9 mouse cellular contexts compared by ENCODE assay signal in the genomic region with DNA sequence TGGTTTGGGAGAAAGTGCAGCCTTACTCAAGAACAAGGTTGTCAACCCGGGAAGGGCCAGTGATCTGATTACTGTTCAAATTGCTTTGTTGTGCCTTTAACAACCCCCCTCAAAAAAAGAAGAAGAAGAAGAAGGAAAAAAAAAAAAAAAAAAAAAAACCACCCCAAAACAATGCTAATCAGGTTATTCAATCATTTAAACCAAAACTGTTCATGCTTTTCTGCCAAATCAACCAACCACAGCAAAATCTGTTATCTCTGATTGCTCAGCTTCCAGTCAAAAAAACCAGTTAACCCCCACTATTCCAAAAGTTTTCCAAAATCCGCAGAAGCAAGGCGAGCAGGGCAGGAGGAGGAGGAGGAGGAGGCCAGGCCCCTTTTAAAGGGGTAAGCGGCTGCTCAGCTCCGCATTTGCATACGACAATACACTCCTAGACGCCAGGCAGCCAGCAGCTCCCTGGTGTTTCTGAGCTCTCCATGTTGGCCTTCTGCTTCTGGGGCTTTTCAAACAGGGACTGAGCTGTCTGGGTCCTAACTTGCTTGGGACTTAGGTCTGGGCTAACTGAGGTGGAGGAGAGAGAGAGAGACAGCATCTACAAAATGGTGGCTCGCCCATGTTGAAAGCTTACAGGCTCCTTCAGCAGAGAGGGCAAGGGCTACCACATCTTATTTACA. TPM values are rescaled to one million over a fixed set of nuclear protein-coding genes. Genes with fewer than 3 reads are reported as not detected.
A peak's percentile ranks its signal among the peaks of the same experiment; 100 is the strongest.
DNase-seq lines count a peak whose midpoint lies in the region; ATAC-seq lines count a peak whose summit lies in the region.
"Had no signal": no experiment of that assay in that cellular context is flagged by ENCODE, and none has a peak within 500 bp of the region (broad histone marks: within the 10 kb centered on the region; RNA-seq: fewer than 3 reads in every experiment).

No protein-coding gene starts in this region.

- H3K27ac ChIP-seq in kidney, embryonic 15.5 days = no peak overlapping the region
- peak overlapping the region; percentile 78 for H3K27ac ChIP-seq in hindbrain, embryonic 10.5 days
- 0 out of 2 replicates have a peak overlapping the region, but pooled peaks have one; percentile 50 for H3K27ac ChIP-seq in neural tube, embryonic 11.5 days (ENCODE audit: low read depth, low read length)

- no peak for DNase-seq in kidney, postnatal 10 days
- peak; percentile 54 for DNase-seq in embryo, embryonic 10.5 days (ENCODE audit: low spot score)
- DNase-seq in hindbrain, embryonic 10.5 days (ENCODE audit: low spot score) = peak; percentile 32
- DNase-seq in neural tube, embryonic 11.5 days (ENCODE audit: low spot score) = peak; percentile 49
- DNase-seq in frontal cortex, adult 2 months (ENCODE audit: extremely low spot score in 1 of 2, low spot score in 1 of 2) = no peak
- no peak for DNase-seq in ovary, postnatal 14 days (ENCODE audit: low spot score)

- H3K4me1 ChIP-seq in kidney, embryonic 15.5 days = 0 out of 2 replicates have a peak, but pooled peaks cover 3% of the 10 kb centered on the region
- H3K4me1 ChIP-seq in hindbrain, embryonic 10.5 days (replicated peaks) = peaks cover 24% of the 10 kb centered on the region
- H3K4me1 ChIP-seq in neural tube, embryonic 11.5 days (ENCODE audit: control insufficient read depth, insufficient read depth, low read length) = no peaks in the 10 kb centered on the region

- H3K4me2 ChIP-seq in kidney, embryonic 15.5 days = peak overlapping the region; percentile 34; the same call in 1 of the 2 replicates
- peak overlapping the region; percentile 4; the same call in 1 of the 2 replicates for H3K4me2 ChIP-seq in neural tube, embryonic 11.5 days (ENCODE audit: low read depth)

- H3K9ac ChIP-seq in kidney, embryonic 15.5 days = no peak overlapping the region
- no peak overlapping the region for H3K9ac ChIP-seq in neural tube, embryonic 11.5 days (ENCODE audit: low read length)

- no peaks in the 10 kb centered on the region for H3K36me3 ChIP-seq in kidney, embryonic 15.5 days
- peaks cover 29% of the 10 kb centered on the region for H3K36me3 ChIP-seq in hindbrain, embryonic 10.5 days
- no peaks in the 10 kb centered on the region for H3K36me3 ChIP-seq in neural tube, embryonic 11.5 days (ENCODE audit: control insufficient read depth, insufficient read depth, low read length)

- no peak overlapping the region for H3K4me3 ChIP-seq in kidney, embryonic 15.5 days (replicated peaks)
- H3K4me3 ChIP-seq in hindbrain, embryonic 10.5 days = no peak overlapping the region
- no peak overlapping the region for H3K4me3 ChIP-seq in neural tube, embryonic 11.5 days (ENCODE audit: low read depth, low read length)
- H3K4me3 ChIP-seq: erythroblast, embryonic 14.5 days had no signal

- no peak for ATAC-seq in kidney, embryonic 15.5 days (replicated peaks; ENCODE audit: low FRiP score)
- peak; percentile 60; the same call in 1 of the 2 replicates for ATAC-seq in neural tube, embryonic 11.5 days (ENCODE audit: insufficient read depth, low FRiP score, low TSS enrichment)
- ATAC-seq in megakaryocyte, adult 5-6 weeks (ENCODE audit: poor library complexity, severe bottlenecking) = no peak

- 15% methylated on average over 8 of the region's 8 CpGs for WGBS in kidney, embryonic 15.5 days
- 10% methylated on average over 8 of the region's 8 CpGs for WGBS in hindbrain, embryonic 10.5 days
- 14% methylated on average over 8 of the region's 8 CpGs for WGBS in neural tube, embryonic 11.5 days

- H3K9me3 ChIP-seq in kidney, embryonic 15.5 days (replicated peaks) = no peaks in the 10 kb centered on the region
- H3K9me3 ChIP-seq in hindbrain, embryonic 10.5 days = no peaks in the 10 kb centered on the region
- H3K9me3 ChIP-seq in neural tube, embryonic 11.5 days (ENCODE audit: control insufficient read depth, low read length) = no peaks in the 10 kb centered on the region

- no peaks in the 10 kb centered on the region for H3K27me3 ChIP-seq in kidney, embryonic 15.5 days
- no peaks in the 10 kb centered on the region for H3K27me3 ChIP-seq in hindbrain, embryonic 10.5 days (ENCODE audit: insufficient read depth, poor library complexity, severe bottlenecking)
- H3K27me3 ChIP-seq in neural tube, embryonic 11.5 days (ENCODE audit: control insufficient read depth, insufficient read depth, low read length) = no peaks in the 10 kb centered on the region

RNA-seq across cellular contexts. Expression of gene Satb1, which starts 42.6 kb away (rescaled TPM):
- polyA plus RNA-seq in kidney, embryonic 15.5 days (2015; fragmentation: Nextera tagmentation; extraction: Ambion mirVana) = 6.7 and 7.4 TPM in 2 replicates
- polyA plus RNA-seq in hindbrain, embryonic 10.5 days (2016; fragmentation: Nextera tagmentation; extraction: Ambion mirVana) = 20.1 and 21.2 TPM in 2 replicates
- 28.4 and 33.5 TPM in 2 replicates for polyA plus RNA-seq in neural tube, embryonic 11.5 days (2014; fragmentation: Nextera tagmentation; extraction: Ambion mirVana)
- 38.7 and 40.7 TPM in 2 replicates for polyA plus RNA-seq in frontal cortex, adult 2 months (2012; rRNA removed)
- total RNA-seq in megakaryocyte, adult 5-6 weeks (2015) = 21.9 and 25.3 TPM in 2 replicates
- total RNA-seq in megakaryocyte, adult 5-6 weeks (2017) = 8.7 and 15.9 TPM in 2 replicates

Comparison
In these comparisons a context has a peak if more than half of its experiments do, and no peak if none do; other contexts are left out.
1. DNase-seq: peak in embryo, embryonic 10.5 days (single experiment), hindbrain, embryonic 10.5 days (single experiment) and neural tube, embryonic 11.5 days (single experiment); none in kidney, postnatal 10 days (single experiment), frontal cortex, adult 2 months (0 of 2) and ovary, postnatal 14 days (single experiment).